Mouse (Mus musculus) layer of hippocampus, adult 8-10 months (tissue): ENCODE data around the gene Camk2b. TPM values are rescaled to one million over a fixed set of nuclear protein-coding genes. Genes with fewer than 3 reads are reported as not detected.

ENCODE experiments used
- DNase-seq, 2 experiments: peaks; one replicate each; pipeline ENCODE4 v3.0.0; 2022; ENCODE audit warnings: low spot score in 2 of 2
- total RNA-seq, 4 experiments: library from RNA; stranded (reverse); gene quantifications; 2 replicates each; pipeline ENCODE4 v1.2.4; 2022

The Camk2b gene
- total RNA-seq, 4 experiments from 2014 or later = 958 to 1,016 (median 997) TPM

- no peak for DNase-seq
Observed at GRCm38 (mm10) chr11:5988126-5988525, 78.0 kb downstream of the Camk2b start.

DNA sequence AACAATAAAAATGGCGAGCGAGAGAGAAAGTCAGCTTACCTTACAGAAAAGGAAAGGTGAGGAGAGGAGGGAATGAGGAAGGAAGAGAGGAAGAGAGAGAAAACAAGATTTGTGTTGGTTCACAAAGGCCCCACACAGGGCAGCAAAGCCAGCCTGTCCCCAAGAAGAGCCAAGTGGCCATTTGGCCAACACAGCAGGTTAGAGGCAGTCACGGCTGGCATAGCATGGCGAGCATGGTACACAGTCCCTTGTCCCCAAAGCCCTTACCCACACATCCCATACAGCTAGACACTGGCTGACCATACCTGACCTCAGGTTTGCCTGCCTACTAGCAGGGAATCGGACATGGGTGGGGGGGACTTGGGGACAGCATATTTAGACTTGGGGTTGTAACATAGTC is 82.5 kb downstream of the Camk2b start:
- DNase-seq = no peak

DNA sequence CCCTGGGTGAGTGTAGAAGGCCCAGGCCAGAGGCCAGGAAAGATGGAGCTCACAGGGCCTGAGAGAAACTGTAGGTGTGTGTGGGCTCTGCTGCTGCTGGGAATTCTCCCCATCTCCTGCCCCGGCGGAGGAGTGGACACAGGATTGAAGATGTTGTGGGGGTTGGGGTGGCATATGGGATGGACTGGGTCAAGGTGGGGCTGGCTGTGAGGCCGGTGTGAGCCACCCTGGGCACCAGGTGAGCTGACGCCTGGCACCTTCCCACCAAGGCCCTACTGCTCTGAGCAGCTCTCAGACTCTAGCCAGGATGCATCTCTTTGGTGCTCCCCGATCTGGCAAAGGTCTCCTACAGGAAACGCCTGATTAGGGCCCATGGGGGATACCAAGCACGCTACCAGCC is 84.8 kb downstream of the Camk2b start:
- DNase-seq = no peak

- DNase-seq = no peak
Observed at GRCm38 (mm10) chr11:5980561-5980960, 85.6 kb downstream of the Camk2b start.

DNA sequence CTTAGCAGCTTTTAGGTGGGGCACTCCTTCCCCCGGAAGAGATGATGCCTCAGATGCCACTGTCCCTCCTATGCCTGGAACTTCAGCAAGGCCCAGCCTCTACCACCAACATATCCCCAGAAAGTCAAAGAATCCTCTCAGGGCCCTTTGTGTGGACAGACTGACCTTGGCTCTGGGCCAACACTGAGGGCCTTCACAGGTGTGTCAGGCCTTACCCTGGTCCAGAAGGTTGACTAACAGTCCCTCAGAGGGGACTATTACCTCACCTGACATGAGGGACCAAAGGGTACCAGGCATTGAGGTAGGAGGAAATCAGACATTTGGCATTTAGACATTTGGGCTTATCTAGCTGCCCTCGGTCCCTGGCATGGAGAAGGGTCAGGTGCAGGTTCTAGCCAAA is 86.1 kb downstream of the Camk2b start:
- DNase-seq = no peak

- DNase-seq = no peak
Observed at GRCm38 (mm10) chr11:5979088-5979487, 87.1 kb downstream of the Camk2b start.

DNA sequence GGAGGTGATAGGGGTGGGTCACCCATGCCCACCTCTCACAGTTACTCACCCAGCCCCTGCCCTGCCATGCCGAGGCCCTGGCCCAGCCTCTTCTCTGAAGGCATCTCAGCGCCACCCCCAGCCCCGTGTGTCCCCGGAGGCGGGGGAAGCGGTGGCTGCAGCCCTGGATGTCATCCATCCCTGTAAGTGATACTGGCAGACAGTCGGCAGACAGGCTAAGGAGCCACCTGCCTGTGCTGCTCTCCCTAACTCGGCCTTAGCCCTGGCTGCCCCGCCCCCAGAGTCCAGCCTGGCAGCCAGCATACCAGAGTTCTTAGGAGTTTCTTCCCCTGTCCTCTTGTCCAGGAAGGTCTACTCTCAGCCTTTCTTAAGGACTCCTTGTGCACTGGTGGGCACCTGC is 90.1 kb downstream of the Camk2b start:
- no peak for DNase-seq

DNA sequence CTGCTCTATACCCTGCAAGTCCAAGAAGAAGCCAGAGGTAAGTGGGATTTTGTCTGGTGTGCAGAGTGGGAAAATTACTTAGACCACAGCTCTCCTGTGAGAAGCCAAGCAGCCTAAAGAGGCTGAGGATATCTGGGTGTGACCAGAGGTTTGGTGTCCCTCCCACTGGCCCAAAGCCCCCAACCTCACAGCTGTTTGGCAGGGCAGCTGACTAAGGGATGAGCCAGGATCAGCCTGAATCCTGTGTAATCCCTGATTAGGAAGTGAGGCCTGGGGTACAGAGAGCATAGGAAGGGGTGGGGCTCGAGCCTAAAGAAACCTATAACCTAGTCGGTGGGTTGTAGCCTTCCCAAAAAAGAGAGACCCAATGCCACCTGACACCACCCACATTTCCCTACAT is 91.1 kb downstream of the Camk2b start:
- DNase-seq = no peak

DNA sequence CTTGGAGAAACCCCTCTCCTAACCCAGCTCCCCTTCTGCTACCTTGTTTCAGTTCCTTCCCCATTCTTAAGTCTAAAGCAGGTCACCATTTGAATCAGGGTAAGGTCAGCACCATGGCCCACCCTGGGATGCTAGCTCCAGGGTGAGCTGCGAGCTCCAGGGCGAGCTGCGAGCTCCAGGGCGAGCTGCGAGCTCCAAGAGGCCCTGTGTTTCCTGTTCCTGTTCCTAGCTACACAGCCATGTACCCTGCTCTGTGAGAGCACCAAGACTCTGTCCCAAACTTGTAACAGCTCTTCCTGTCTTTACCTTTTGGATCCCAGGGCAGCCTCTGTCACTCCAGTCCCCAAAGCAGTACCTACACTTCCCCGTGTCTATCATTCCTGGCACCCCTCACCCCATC is 92.1 kb downstream of the Camk2b start:
- no peak for DNase-seq

- DNase-seq = no peak
Observed at GRCm38 (mm10) chr11:5973151-5973550, 93.0 kb downstream of the Camk2b start.

DNA sequence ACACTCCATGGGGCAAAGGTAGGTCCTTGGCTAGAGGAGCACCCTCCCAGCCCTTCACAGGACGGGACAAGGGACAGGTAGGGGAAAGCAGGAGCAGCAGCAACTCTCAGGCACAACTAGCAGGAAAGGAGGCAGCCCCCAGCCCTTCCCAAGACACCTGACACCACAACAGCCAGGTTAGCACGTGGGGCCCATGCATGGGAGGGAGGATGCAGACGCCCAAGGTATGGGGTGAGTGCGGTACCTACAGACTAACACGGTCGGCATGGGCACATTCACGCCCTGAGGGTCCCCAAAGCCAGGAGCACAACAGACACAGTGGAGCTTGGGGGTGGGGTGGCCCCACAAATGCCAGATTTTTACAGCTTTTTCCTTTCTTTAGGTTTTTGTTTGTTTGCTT is 95.0 kb downstream of the Camk2b start:
- DNase-seq = no peak

DNA sequence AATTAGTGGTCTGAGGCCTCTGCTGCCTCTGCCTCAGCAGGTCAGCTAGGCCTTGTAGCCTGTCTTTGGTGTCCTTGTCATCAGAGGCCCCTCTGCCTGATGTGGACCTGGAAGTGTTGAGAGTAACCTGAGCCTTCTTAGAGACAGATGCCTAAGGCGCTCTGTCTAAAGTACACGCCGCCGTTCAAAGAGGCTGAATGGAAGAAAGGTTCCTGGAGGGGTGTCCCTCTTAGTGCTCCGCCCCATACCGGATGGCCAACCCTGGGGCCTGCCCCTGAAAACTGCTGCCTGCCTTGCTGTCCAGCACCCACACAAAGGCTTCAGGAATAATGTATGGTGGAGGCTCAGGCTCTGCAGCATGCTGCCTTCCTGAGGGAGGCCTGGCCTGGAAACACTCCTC is 97.9 kb downstream of the Camk2b start:
- no peak for DNase-seq

GRCm38 (mm10) chr11:5966751-5967150 is 99.4 kb downstream of the Camk2b start:
- DNase-seq = no peak

DNA sequence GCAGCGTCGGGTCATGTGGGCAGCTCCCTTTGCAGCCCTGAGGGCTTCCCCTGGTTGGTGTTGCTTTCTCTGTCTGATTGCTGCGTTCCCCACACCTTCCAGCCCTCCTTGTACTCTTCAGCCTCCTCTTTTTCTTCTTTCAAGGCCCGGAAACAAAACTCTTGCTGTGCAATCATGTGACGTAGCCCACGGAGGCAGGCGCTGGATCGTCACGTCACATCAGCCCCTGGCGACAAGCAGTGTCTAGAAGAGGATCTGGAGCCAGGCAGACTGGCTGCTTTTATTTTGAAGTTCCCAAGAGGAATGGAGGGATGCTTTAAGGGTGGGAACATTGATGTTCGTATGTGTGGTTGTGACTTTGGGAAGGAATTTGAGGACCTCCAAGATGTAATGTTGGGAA is 100.3 kb downstream of the Camk2b start:
- DNase-seq = no peak

GRCm38 (mm10) chr11:5960051-5960450 is 106.1 kb downstream of the Camk2b start:
- DNase-seq = no peak

- peak; percentile 91 to 93 for DNase-seq
Observed at GRCm38 (mm10) chr11:5955546-5956276, 110.5 kb downstream of the Camk2b start, which contains the start of gene Ykt6. TSS of gene Ykt6 (plus strand) at chr11:5955693.

GRCm38 (mm10) chr11:5954965-5955504 is 111.1 kb downstream of the Camk2b start:
- DNase-seq = no peak

DNA sequence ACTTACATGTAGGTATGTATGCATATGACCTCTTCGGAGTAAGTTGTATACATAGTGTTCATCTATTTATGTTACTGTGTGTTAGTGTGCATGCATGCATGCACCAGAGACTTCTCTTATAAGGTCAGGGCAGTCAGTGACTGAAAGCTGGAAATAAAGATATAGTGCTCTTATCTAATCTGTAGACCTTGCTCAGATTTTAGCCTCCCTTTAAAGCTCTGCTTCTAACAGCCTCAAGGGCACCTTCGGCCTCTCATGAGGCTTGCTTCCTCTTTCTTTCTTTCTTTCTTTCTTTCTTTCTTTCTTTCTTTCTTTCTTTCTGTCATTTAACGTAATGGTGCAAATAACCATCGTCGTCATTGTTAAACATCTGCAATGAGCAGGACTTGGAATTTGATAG is 111.7 kb downstream of the Camk2b start:
- DNase-seq = no peak

GRCm38 (mm10) chr11:5953130-5953765 is 112.9 kb downstream of the Camk2b start:
- DNase-seq = peak in 1 of 2 experiments; percentile 54

DNA sequence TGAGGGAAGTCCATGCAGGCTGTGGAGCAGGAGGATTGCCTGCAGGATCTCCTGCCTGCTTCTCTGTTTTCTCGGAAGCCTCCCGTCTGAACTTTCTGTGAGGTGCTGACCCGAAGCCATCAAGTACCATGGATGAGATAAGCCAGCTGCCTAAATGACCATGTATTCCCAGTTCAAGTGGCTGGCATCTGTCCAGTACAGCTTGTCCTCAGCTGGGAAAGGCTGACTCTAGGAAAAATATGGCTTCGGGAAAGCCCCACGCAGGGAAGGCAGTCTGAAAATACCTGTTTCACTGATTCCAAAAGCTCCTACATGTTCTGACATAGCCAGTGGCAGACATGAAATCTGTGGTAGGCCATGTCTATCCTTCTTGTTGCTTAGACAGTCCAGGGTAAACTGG is 113.7 kb downstream of the Camk2b start:
- DNase-seq = no peak

DNA sequence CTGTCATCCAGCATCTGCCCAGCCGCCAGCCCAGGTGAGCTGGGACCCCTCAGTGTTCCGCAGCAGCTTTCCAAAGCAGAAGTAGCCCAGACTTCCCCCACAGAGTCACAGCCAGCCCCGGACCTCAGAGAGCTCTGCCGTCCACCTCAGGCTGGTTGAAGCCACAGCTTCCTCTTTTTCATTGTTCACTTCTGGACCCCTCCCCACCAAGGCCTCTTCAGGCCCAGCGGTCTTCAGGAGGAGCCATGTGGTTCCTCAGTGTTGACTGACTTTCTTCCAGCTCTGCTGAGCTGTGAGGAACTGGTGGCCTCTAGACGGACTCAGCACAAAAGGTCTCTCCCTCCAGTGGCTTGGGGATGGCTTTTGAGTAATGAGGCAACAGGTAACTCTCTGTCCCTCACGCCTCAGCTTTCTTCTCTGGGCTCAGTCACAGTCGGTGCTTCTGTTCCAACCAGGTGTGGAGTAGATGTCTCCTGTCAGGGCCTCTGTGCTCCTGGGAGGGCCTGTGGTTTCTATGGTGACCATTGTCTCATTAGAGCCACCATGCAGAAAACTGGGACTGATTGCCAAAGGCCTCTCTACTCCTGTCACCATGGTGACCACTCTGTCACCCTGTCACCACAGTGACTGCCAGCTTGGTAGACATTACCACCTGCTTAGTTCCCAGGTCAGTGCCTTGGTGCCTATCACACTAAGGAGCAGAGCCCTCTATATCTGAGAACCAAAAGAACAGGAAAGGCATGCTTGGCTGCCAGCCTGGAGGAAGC is 116.4 kb downstream of the Camk2b start, which contains the start of gene Gck:
Gck (minus strand) TSS at position 496 of the 767 bp plus-strand sequence.
- no peak for DNase-seq
